Mouse (Mus musculus) layer of hippocampus, postnatal 36 days (tissue): ENCODE data around the gene Kcnq1. TPM values are rescaled to one million over a fixed set of nuclear protein-coding genes. Genes with fewer than 3 reads are reported as not detected.

ENCODE experiments used
- DNase-seq, 2 experiments: peaks; one replicate each; pipeline ENCODE4 v3.0.0; 2022
- total RNA-seq, 2 experiments: library from RNA; stranded (reverse); gene quantifications; 2 replicates each; pipeline ENCODE4 v1.2.3; 2021

Gene Kcnq1
- total RNA-seq, 2 experiments from 2014 or later, result 0.55 to 1.1 TPM

GRCm38 (mm10) chr7:143466099-143466677, 360.0 kb downstream of the Kcnq1 start:
- peak; percentile 79 to 80 for DNase-seq

GRCm38 (mm10) chr7:143467714-143468113, 361.6 kb downstream of the Kcnq1 start:
- DNase-seq, result no peak

- DNase-seq, result peak; percentile 60 to 64
Observed at GRCm38 (mm10) chr7:143469946-143470345, 363.8 kb downstream of the Kcnq1 start.

- no peak for DNase-seq
Observed at GRCm38 (mm10) chr7:143473347-143474101, 367.4 kb downstream of the Kcnq1 start, which contains the start of gene Slc22a18. TSS of gene Slc22a18 (plus strand) at chr7:143473736.

- no peak for DNase-seq
Observed at GRCm38 (mm10) chr7:143474811-143475210, 368.6 kb downstream of the Kcnq1 start.

- no peak for DNase-seq
Observed at GRCm38 (mm10) chr7:143475876-143476275, 369.7 kb downstream of the Kcnq1 start.

Other genes starting within 250 kb of the Kcnq1 start
- under 1 TPM in 1 of 2 experiments, not detected in 1; 0.48 TPM for gene Th, start 175.2 kb upstream of the Kcnq1 start, total RNA-seq
- gene Ascl2, start 137.1 kb upstream of the Kcnq1 start, total RNA-seq, result under 1 TPM in 1 of 2 experiments, not detected in 1; 0.27 TPM
- gene Tspan32, start 101.3 kb upstream of the Kcnq1 start, total RNA-seq, result under 1 TPM in 1 of 2 experiments, not detected in 1; 0.23 TPM
- gene Cd81, start 53.6 kb upstream of the Kcnq1 start, total RNA-seq, result 100 to 1,000 TPM; 441 to 447 TPM
- 10 to 100 TPM; 40.0 to 46.3 TPM for gene Tssc4, start 37.1 kb upstream of the Kcnq1 start, total RNA-seq
- gene Trpm5, start 11.7 kb upstream of the Kcnq1 start, total RNA-seq, result not detected